Mouse (Mus musculus) olfactory bulb, adult 2 months (tissue): ENCODE results near the gene Spcs3. TPM values are rescaled to one million over a fixed set of nuclear protein-coding genes. Genes with fewer than 3 reads are reported as not detected.

Source experiments
- H3K27ac ChIP-seq: fragments of 200-500 bp; 2 replicates; pipeline ENCODE4 v1.5.1; 2012; ENCODE audit warnings: low read depth, low read length; ENCODE audit not compliant: insufficient read depth
- H3K4me1 ChIP-seq: fragments of 200-500 bp; 2 replicates; pipeline ENCODE4 v1.6.1; 2012; ENCODE audit warnings: low read length; ENCODE audit not compliant: control insufficient read depth, insufficient read depth
- H3K4me3 ChIP-seq: fragments of 200-500 bp; 2 replicates; pipeline ENCODE4 v1.5.1; 2012; ENCODE audit warnings: mild to moderate bottlenecking, low read depth, low read length, moderate library complexity; ENCODE audit not compliant: insufficient read depth
- CTCF ChIP-seq: fragments of 200-500 bp; IDR thresholded peaks from 2 replicates; pipeline ENCODE4 v1.5.1; 2012; ENCODE audit warnings: low read depth, mild to moderate bottlenecking, low read length, moderate library complexity; ENCODE audit not compliant: insufficient read depth
- POLR2A ChIP-seq: fragments of 200-500 bp; IDR thresholded peaks from 2 replicates; pipeline ENCODE4 v1.6.1; 2012; ENCODE audit warnings: mild to moderate bottlenecking, low read depth, low read length, moderate library complexity; ENCODE audit not compliant: insufficient read depth
- WGBS: fragments of 180-500 bp; shearing (Covaris S2); methylation state at CpG from one replicate; pipeline ENCODE4 v1.1.7; 2018; 5-methylcytosine and 5-hydroxymethylcytosine counted together
- polyA plus RNA-seq: library from polyadenylated mRNA; stranded (reverse); fragments of >200 nt; gene quantifications from 2 replicates; pipeline ENCODE4 v1.2.4, GENCODE M21; 2012; ENCODE audit warnings: low replicate concordance; ENCODE audit not compliant: missing spikeins, insufficient read depth, insufficient read length

Spcs3 gene
- polyA plus RNA-seq, 1 experiment: not detected

GRCm38 (mm10) chr8:54491934-54492333, 37.9 kb downstream of the Spcs3 start:
- Histone ChIP-seq H3K27ac (no peak overlapping the region), H3K4me1 (no peaks in the 10 kb centered on the region), H3K4me3 (no peak overlapping the region)
- TF ChIP-seq POLR2A (no peak), CTCF (no peak)
- 79% methylated on average over 4 of the region's 4 CpGs for WGBS

- TF ChIP-seq CTCF (no peak), POLR2A (no peak)
- Histone ChIP-seq H3K4me1 (no peaks in the 10 kb centered on the region), H3K27ac (no peak overlapping the region), H3K4me3 (no peak overlapping the region)
- 24% methylated on average over 6 of the region's 6 CpGs for WGBS
These were observed 38.6 kb downstream of the Spcs3 start for GRCm38 (mm10) chr8:54491057-54491690.

- Histone ChIP-seq H3K27ac (no peak overlapping the region), H3K4me1 (no peaks in the 10 kb centered on the region), H3K4me3 (no peak overlapping the region)
- TF ChIP-seq POLR2A (no peak), CTCF (no peak)
- WGBS: 87% methylated on average over 4 of the region's 4 CpGs
These were observed 41.4 kb downstream of the Spcs3 start for GRCm38 (mm10) chr8:54488437-54488836.

GRCm38 (mm10) chr8:54486555-54487273, 43.1 kb downstream of the Spcs3 start:
- Histone ChIP-seq H3K4me3 (no peak overlapping the region), H3K4me1 (no peaks in the 10 kb centered on the region), H3K27ac (no peak overlapping the region)
- TF ChIP-seq POLR2A (no peak), CTCF (no peak)
- 42% methylated on average over 19 of the region's 19 CpGs for WGBS

Other genes with a start within 250 kb of the Spcs3 start
- gene Asb5, start 418 bp downstream of the Spcs3 start, polyA plus RNA-seq: not detected in 2 replicates
- not detected in 2 replicates for gene Spata4, start 70.8 kb upstream of the Spcs3 start, polyA plus RNA-seq